Mouse (Mus musculus) layer of hippocampus, adult 18-20 months (tissue): ENCODE measurements around the gene Jam2. TPM values are rescaled to one million over a fixed set of nuclear protein-coding genes. Genes with fewer than 3 reads are reported as not detected.

Experiments used
- DNase-seq, 2 experiments: peaks; one replicate each; pipeline ENCODE4 v3.0.0; 2022; ENCODE audit warnings: low spot score in 2 of 2
- long read RNA-seq: library from polyadenylated mRNA; stranded (forward); transcript quantifications from one replicate; pipeline ENCODE4 v2.0.0, GENCODE M21; 2021
- total RNA-seq, 2 experiments: library from RNA; stranded (reverse); gene quantifications; 2 replicates each; pipeline ENCODE4 v1.2.3; 2021

Gene Jam2
- 10 to 100 TPM; 18.2 to 22.6 TPM for total RNA-seq
- long read RNA-seq, partial matches to known transcripts: 0 of 2 reads
- long read RNA-seq, other reads (novel, unspliced or antisense): 0 of 2 reads

DNA sequence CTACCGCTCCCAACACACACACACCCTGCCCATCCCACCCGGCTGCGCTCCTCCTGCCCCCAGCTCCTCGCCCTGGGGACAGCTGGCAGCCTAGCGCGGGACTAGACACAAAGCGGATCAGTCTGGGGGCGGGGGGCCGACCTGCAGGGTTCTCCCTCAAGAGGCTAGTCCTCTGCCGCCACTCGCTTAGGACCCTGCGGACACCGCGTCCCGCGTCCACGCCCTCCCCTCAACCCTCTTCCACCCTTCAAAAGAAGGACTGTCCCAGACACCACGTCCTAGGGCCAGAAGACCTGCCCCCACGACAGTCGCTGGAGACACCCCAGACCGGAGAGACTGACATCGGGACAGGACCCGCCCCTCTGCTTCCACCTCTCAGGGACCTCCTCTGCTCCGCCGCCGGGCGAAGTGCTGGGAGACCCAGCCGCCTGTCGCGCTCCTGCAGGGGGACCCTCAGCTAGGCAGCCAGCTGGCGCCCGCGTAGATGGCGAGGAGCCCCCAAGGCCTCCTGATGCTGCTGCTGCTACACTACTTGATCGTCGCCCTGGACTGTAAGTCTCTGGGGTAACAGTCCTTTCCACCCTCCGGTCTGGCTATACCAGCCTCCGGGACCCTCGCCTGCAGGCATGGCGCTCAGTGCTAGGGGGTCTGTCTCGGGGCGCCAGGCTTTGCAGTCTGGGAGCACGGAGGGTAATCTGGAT, at the start of gene Jam2:
Gene Jam2 (plus strand): TSS at position 121 of the 701 bp plus-strand sequence.
- DNase-seq: peak in 1 of 2 experiments; percentile 23

- no peak for DNase-seq
These were observed 39.1 kb upstream of the Jam2 start for GRCm38 (mm10) chr16:84734806-84735165.

DNA sequence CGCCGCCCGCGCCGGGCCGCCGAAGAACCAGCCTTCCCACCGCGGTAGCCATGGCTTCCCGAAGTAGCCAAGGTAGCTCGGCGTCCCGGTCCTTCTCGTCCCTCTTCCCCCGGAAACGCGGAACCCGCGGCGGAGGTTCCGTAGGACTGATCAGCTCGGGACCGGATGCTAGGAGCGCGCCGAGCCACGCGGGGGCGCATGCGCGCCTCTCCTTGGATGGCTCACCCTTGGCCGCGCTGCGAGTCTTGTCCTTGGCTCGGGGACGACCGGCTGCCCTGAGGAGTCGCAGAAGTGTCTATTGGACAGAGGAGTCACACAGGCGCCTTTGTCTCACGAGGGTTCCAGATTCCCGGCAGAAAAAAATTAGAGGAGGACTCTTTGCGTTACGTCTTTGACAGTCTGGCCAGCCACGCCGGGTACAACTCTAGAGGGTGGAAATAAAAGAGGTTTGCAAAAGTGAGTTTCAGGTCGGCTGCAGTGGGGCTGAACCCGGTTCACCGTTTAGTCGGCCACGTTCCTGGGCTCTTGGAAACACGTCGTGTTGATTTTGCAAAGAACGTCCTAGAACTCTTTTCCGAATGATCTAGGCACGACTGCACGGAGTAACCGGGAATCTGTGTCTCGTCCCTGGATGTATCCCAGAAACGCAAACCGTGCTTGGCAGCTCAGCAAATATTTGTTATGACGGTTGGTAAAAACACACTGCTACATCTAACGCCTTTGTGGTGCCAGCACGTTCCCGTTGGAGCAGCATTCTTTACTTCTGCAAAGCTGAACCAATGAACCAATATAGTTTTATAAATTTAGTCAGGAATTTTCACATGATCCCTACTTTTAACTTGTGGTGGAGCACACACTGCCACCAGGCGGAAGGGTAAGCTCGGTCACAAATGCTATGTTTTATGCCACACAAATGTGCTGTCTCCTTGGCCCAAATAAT, 38.5 kb upstream of the Jam2 start, which contains the start of gene Mrpl39:
Gene Mrpl39 (minus strand): TSS at position 577 of the 940 bp plus-strand sequence.
- peak; percentile 94 to 98 for DNase-seq

DNA sequence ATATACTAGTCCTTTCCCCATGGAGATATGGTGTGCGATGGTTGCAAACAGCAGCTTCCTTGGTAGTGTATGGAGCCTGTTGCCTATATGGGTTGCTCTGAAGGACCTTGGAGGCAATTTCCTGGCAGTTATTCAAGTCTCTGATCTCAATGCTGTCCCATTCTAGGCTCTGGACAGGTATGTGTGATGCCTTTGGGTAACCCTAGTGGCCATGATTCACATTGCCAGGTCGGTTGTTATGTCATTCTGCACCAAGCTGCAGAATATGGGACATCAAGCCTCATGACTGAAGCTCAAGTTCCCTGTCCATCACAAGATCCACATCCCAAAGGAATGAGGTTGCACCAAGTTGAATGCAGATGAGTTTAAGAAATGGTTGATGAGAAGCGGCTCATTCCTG, 36.6 kb upstream of the Jam2 start:
- DNase-seq: no peak

DNA sequence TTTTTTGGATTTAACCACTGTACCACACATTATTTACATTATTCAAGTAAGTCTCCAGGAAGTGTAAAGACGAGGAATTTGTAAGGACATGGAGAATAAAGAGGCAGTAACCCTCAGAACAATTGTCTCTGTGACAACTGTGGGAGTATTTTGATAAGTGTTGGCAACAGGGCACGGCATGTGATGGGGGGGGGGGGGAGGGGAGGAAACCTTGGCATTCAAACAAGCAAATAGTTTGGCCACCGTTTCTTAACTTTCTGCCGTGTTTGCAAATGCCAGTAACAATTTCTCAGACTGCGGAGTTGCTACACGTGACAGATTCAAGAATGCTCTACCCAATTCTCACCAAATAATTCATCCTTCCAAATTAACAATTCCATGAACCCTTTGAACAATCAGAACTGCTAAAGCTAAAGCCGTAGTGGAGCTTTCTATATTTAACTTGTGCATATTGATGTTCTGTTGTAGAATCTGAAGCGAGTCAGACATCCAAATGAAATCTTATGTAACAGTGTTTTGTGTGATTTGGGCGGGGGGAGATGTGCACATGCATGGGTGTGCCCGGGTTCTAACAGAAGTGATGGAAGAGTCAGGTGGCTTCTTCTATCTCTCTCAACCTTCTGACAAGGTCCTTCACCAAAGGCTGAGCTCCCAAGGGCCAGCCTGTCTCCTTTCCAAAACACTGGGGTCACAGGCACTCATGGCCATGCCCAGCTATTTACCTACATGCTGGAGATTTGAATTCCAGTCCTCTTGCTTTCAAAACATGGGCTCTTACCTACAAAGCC, 29.0 kb upstream of the Jam2 start:
- peak in 1 of 2 experiments; percentile 36 for DNase-seq

DNA sequence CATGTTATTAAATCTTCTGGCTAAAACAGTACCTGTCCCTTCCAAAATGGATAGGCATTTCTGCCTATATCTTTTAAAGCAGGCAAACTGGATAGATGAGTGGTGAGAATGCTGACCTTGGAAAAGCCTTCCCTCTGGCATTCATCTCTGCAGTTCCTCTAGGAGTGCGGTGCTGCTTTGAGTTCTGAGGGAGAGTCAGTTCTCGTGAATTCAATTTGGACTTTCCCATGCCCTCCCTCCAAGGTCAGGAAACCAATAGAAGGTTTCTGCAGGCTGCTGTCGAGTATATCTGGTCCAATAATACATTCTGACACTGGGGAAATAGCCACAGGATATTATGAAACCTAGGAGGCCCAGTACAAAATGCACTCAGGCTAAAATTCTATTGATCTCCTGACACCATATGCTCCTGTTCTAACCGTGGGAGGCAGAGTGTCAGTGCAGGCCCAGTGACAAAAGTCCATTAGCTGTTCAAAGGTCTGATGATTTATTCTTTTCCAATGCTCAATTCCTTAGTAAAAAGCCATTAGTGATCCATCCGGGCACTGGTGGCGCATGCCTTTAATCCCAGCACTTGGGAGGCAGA, 28.1 kb upstream of the Jam2 start:
- DNase-seq: no peak

DNA sequence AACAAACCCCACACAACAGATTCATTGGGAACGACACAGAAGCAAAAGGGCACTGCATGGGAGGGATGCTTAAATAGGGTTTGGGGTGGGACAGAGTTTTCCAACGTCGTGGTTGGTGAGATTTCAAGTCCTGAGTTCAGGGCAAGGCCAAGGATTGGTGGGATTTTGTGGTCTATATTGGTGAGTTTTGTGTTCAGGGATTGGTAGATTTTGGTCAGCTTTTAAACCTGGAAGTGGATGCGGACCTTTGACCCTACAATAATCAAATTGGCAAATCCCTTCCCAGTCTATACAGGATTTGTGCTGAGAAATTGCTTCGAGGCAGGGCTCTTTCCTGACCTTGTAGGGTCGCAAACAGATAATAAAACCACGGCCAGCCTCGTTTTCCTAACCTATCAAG, 6.0 kb upstream of the Jam2 start:
- no peak for DNase-seq

DNA sequence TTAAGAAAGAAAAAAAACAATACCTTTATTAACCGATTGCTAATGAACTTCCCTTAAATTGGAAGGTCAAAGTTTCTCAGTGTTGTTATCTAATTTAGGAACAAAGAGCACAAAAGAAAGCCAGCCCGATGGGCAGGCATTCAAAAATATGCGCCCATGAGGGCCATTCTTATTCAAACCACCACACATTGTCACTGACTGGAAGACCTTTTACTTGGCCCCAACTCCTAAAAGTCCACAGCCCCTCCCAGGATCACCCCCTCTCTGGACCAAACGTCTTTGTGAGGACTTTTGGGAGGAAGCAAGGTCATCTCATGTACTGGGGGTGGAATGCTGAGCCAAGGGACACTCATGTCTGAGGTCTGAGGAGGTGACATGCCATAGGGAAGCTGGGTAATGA, 4.7 kb upstream of the Jam2 start:
- DNase-seq: no peak

GRCm38 (mm10) chr16:84769619-84770464, 4.1 kb upstream of the Jam2 start:
- no peak for DNase-seq

GRCm38 (mm10) chr16:84770891-84771290, 3.0 kb upstream of the Jam2 start:
- no peak for DNase-seq

- no peak for DNase-seq
These were observed 2.5 kb upstream of the Jam2 start for GRCm38 (mm10) chr16:84771461-84771860.

DNA sequence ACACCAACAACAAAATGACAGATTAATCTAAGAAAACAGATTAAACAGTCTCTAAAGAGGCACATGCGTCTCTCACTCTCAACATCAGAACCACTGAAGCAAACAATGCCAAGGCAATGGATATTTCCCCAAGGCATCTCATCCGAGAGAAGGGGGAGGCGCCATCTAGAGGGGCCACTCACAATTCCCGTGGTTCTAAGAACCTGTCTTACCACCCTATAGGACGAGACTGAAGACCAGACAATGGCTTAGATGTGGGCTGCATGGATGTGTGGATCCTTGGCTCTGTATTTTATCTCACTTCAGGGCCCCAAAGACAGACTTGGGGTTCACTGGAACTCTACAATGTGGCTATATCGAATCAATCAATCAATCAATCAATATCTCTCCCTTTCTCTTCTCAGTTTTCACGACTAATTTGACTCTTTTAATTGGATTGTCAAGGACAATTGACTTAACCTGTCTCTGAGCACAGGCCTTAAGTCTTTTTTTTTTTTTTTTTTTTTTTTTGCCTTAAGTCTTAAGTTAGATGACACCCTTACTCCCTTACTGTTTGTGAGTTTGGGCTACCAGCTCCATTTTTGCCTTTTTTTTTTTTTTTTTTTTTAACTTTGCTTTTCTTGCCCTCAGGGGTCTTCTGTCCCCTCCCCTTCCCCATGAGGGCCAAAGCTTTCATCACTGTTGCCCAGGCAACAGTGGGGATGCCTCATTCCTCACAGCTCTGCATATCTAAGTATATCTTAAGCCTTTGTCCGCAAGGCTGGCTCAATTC, 1.2 kb upstream of the Jam2 start:
- no peak for DNase-seq

GRCm38 (mm10) chr16:84773268-84773861, 558 bp upstream of the Jam2 start:
- DNase-seq: peak in 1 of 2 experiments; percentile 6

GRCm38 (mm10) chr16:84774761-84775231, 873 bp downstream of the Jam2 start:
- peak; percentile 53 to 73 for DNase-seq

DNA sequence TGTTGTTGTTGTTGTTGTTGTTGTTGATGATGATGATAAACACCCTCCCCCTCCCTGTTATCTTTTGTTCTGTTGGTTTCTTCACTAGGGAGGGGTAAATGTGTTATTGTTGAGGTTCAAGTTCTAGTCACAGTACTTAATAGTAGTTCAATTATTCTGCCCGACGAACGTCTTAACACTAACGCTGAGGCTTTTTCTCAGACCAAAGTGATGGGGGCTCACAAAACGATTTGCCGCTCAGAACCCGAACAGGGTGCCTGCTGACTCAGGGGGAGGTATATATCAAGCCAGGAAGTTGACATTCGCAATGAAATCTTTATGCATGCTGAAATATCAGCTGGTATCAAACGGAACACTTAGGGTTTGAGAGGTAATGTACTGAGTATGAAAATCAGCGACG, 1.4 kb downstream of the Jam2 start:
- no peak for DNase-seq

GRCm38 (mm10) chr16:84776089-84776784, 2.3 kb downstream of the Jam2 start:
- no peak for DNase-seq

DNA sequence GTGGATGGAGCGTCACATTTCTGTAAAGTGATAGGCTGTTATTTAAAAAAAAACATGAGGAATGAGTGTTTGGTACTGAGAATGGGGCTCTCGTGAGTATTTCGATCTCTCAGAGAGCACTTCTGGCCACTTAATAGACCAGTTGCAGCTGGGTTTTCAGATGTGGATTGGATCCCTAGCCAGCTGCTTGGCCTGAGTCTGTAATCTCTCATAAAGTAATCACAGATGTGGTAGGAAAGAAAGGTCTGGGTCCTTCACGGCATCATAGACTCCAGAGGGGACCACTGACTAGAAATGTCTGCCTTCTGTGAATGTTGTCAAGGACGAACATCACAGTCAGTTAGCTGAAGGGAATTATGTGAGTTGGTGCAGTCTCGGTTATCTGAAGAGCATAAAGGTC, 4.5 kb downstream of the Jam2 start:
- DNase-seq: no peak
